Mouse (Mus musculus) heart, adult 2 months (tissue): ENCODE measurements around the gene Tcte2. TPM values are rescaled to one million over a fixed set of nuclear protein-coding genes. Genes with fewer than 3 reads are reported as not detected.

ENCODE experiments used
- DNase-seq, 2 experiments: peaks; one replicate each; pipeline ENCODE4 v3.0.0; 2021
- H3K27ac ChIP-seq: fragments of 200-600 bp; 2 replicates; pipeline ENCODE4 v1.8.1; 2022
- H3K27me3 ChIP-seq: fragments of 200-500 bp; 2 replicates; pipeline ENCODE4 v1.6.1; 2012; ENCODE audit warnings: mild to moderate bottlenecking, low read length, inconsistent platforms, mixed read lengths; ENCODE audit not compliant: control insufficient read depth, insufficient read depth
- H3K36me3 ChIP-seq: fragments of 200-500 bp; 2 replicates; pipeline ENCODE4 v1.6.1; 2012; ENCODE audit warnings: low read length, inconsistent platforms; ENCODE audit not compliant: control insufficient read depth, insufficient read depth
- H3K4me1 ChIP-seq: fragments of 200-500 bp; 2 replicates; pipeline ENCODE4 v1.6.1; 2011; ENCODE audit warnings: low read length; ENCODE audit not compliant: control insufficient read depth, insufficient read depth
- H3K4me3 ChIP-seq: fragments of 200-600 bp; 2 replicates; pipeline ENCODE4 v1.8.1; 2022
- H3K79me2 ChIP-seq: fragments of 200-500 bp; replicated peaks from 2 replicates; pipeline ENCODE4 v1.6.1; 2012; ENCODE audit warnings: mild to moderate bottlenecking, inconsistent platforms, low read length, moderate library complexity, mixed read lengths; ENCODE audit not compliant: control insufficient read depth, insufficient read depth
- H3K9ac ChIP-seq: fragments of 200-500 bp; 2 replicates; pipeline ENCODE4 v1.6.1; 2012; ENCODE audit warnings: low read depth, mild to moderate bottlenecking, control low read depth, inconsistent platforms, low read length, mixed read lengths
- CTCF ChIP-seq: fragments of 200-600 bp; IDR thresholded peaks from 2 replicates; pipeline ENCODE4 v1.8.1; 2022; ENCODE audit warnings: antibody characterized with exemption, mild to moderate bottlenecking, moderate library complexity
- EP300 ChIP-seq: fragments of 200-500 bp; IDR thresholded peaks from 2 replicates; pipeline ENCODE4 v1.6.1; 2011; ENCODE audit warnings: low read depth, low read length, control low read depth; ENCODE audit not compliant: insufficient read depth
- POLR2A ChIP-seq: fragments of 200-500 bp; IDR thresholded peaks from 2 replicates; pipeline ENCODE4 v1.6.1; 2011; ENCODE audit warnings: mild to moderate bottlenecking, low read depth, low read length, control low read depth; ENCODE audit not compliant: insufficient read depth
- WGBS: fragments of 180-500 bp; shearing (Covaris S2); methylation state at CpG from one replicate; pipeline ENCODE4 v1.1.7; 2018; 5-methylcytosine and 5-hydroxymethylcytosine counted together
- intact Hi-C: fragments of 180-260 bp; cut with DNase I; formaldehyde crosslinking; loops from one replicate; pipeline ENCODE4 v1.15.1; 2025
- polyA plus RNA-seq: library from polyadenylated mRNA; depleted of rRNA; stranded (reverse); fragments of >200 nt; gene quantifications from 2 replicates; pipeline ENCODE4 v1.2.3, GENCODE M21; 2012
- total RNA-seq, 2 experiments: library from RNA; stranded (reverse); gene quantifications; 2 replicates each; pipeline ENCODE4 v1.2.3; 2021

The Tcte2 gene
- total and polyA plus RNA-seq, 3 experiments, result 2.5 to 6.3 (median 3.8) TPM

DNA sequence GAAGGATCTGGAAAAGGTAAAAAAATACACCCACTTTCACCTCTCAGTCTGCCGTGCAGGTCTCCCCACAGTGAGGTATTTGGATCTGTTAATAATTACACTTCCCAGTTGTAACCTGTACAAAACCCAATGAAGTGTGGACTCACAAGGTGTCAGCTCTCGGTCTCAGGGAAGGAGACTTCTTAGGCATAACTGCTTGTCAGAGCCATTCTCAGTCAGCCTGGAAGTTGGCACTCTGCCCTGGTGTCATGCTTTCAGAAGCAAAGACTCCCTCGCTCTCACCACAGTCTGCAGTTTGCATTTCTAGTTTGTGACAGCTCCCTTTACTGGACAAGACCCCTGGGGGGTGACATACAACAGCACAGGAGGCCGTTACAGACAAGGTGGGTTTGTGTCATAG lies 16.8 kb downstream of the Tcte2 start:
- Histone ChIP-seq H3K27me3 (no peaks in the 10 kb centered on the region), H3K4me1 (peaks cover 9% of the 10 kb centered on the region), H3K36me3 (no peaks in the 10 kb centered on the region), H3K27ac (no peak overlapping the region; the same call in 1 of the 2 replicates), H3K79me2 (no peaks in the 10 kb centered on the region), H3K9ac (no peak overlapping the region), H3K4me3 (no peak overlapping the region)
- intact Hi-C loops, result loop anchor here (5.0 kb wide), 1 partner anchor 43 kb away; no protein-coding TSS in a partner anchor
- no peak for TF ChIP-seq EP300
- TF ChIP-seq POLR2A, result no peak
- TF ChIP-seq CTCF, result no peak
- peak; percentile 38 to 49 for DNase-seq
- 38% methylated on average over 4 of the region's 4 CpGs for WGBS

DNA sequence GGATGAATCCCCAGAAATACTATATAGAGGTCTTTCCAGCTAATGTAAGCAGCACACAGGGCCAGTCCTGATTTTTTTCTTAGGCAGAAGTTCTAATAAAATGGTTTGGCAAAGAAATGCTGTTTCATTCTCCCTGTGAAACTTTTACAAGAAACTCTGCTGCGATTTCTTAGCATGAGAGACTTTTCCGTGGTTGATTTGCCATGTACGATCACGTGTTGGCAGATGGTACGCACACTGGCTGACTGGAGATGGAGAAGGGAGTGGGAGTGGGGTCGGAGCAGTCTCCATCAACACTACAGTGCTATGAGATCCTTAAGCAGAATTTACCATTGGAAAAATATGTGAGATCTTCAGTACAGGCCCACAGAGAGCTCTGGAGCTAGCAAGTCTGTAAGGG lies 17.4 kb downstream of the Tcte2 start:
- TF ChIP-seq POLR2A (no peak), EP300 (no peak), CTCF (no peak)
- no peaks in the 10 kb centered on the region for H3K79me2 ChIP-seq
- no peaks in the 10 kb centered on the region for H3K27me3 ChIP-seq
- WGBS, result 85% methylated on average over 6 of the region's 6 CpGs
- no peak overlapping the region; the same call in 1 of the 2 replicates for H3K27ac ChIP-seq
- no peaks in the 10 kb centered on the region for H3K36me3 ChIP-seq
- peaks cover 9% of the 10 kb centered on the region for H3K4me1 ChIP-seq
- DNase-seq, result no peak
- intact Hi-C loops, result no loop called here
- H3K9ac ChIP-seq, result no peak overlapping the region
- no peak overlapping the region for H3K4me3 ChIP-seq

DNA sequence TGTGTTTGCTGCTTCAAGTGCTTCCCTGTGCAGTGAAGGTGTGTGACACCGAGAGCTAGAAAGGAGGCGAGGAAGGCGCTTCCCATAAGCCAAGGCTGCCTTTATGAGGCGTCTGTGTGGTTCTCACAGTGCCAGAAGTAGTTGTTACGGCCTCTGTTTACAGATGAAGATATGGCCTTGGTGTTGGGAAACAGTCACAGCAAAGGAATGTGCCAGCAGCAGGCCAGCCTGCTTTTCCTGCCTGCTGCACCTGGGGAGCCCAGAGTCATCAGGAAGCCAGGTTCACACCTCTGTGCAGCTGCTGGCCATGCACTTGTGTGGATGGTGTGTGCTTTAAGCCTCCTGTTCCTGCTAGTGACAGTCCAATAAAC lies 17.9 kb downstream of the Tcte2 start:
- no peak for TF ChIP-seq EP300
- no peak overlapping the region for H3K4me3 ChIP-seq
- H3K79me2 ChIP-seq, result no peaks in the 10 kb centered on the region
- no peaks in the 10 kb centered on the region for H3K36me3 ChIP-seq
- no peak overlapping the region for H3K27ac ChIP-seq
- 56% methylated on average over 5 of the region's 5 CpGs for WGBS
- H3K27me3 ChIP-seq, result no peaks in the 10 kb centered on the region
- DNase-seq, result no peak
- H3K9ac ChIP-seq, result 0 out of 2 replicates have a peak overlapping the region, but pooled peaks have one; percentile 5
- H3K4me1 ChIP-seq, result peaks cover 9% of the 10 kb centered on the region
- intact Hi-C loops, result no loop called here

DNA sequence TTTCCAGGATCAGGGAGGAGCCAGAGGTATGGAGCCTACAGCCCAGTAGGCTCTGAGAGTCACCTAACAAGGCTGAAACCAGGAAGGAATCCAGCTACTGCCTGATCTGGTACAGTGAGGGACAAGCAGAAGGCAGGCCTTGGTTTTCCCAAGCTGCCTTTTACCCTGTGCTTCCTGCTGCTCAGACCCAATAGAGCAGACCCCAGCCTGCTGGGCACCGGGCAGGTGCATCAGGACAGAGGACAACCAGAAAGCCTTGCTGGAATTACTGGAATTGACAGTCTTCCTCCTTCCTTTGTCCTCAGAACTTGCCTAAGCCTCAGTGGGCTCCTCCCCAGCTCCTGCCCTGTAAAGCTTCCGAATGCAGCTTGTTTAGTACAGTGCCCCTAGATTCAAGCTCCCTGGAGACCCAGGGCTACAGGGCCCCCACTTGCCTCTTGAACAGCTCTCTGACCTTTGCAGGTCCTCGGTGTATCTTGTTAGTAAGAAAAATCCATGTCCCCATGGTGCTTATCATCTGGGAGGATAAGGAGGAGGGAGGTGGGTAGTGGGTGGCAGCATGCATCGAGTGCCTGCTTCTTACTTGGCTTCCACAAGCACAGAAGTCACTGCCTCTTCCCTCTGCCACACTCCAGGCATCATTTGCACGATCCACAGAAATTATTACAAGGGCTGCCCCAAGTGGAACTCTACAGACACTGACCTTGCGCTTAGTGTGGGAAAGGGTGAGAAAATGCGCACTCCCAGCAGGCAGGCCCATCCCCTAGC lies 18.5 kb downstream of the Tcte2 start:
- Histone ChIP-seq H3K79me2 (no peaks in the 10 kb centered on the region), H3K36me3 (no peaks in the 10 kb centered on the region), H3K4me1 (peaks cover 11% of the 10 kb centered on the region), H3K27me3 (no peaks in the 10 kb centered on the region), H3K4me3 (no peak overlapping the region), H3K27ac (no peak overlapping the region), H3K9ac (0 out of 2 replicates have a peak overlapping the region, but pooled peaks have one; percentile 5)
- TF ChIP-seq CTCF (no peak), POLR2A (no peak), EP300 (no peak)
- intact Hi-C loops, result no loop called here
- no peak for DNase-seq
- WGBS, result 64% methylated on average over 7 of the region's 7 CpGs

DNA sequence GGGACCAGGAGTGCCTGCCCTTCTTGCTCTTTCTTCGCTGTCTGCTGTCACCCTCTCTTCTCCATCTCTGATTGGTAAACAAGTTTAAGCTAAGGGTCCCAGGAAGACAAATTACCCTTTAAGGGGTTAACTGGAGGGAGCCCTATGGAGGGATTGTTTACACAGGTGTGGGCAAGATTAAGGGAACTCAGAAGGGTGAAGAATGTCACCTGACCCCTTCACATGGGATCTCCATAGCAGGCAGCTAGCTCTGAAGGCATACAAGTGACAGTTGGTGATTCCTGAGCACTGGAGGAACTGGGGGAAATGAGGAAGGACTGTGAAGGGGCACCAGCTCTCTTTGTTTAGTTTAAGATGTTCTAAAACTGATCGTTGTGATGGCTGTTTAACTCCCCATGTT lies 19.3 kb downstream of the Tcte2 start:
- Histone ChIP-seq H3K27me3 (no peaks in the 10 kb centered on the region), H3K79me2 (no peaks in the 10 kb centered on the region), H3K4me3 (no peak overlapping the region), H3K9ac (no peak overlapping the region), H3K4me1 (peaks cover 15% of the 10 kb centered on the region), H3K36me3 (no peaks in the 10 kb centered on the region), H3K27ac (no peak overlapping the region)
- no peak for TF ChIP-seq EP300
- TF ChIP-seq POLR2A, result no peak
- TF ChIP-seq CTCF, result no peak
- DNase-seq, result no peak
- intact Hi-C loops, result no loop called here
- WGBS, result 64% methylated on average over 2 of the region's 2 CpGs

DNA sequence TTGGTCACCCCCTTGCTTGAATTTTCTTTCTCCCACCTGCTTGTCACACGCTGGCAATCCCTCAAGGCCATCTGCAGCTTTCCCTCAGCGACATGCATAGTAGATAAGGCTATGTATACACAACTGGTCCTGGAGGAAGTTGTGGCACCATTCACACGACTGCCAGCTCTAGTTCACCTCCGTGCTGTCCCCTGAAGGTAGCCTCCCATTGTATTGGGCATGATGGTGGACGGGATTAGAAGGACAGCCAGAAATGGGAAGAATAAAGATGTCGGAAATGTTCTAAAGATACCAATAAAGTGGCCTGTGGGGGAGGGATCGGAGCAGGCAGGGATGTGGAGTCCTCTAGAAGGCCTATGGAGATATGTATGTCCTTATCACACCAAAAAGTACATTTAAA lies 20.0 kb downstream of the Tcte2 start:
- no peak for TF ChIP-seq CTCF
- no peak for TF ChIP-seq POLR2A
- TF ChIP-seq EP300, result no peak
- no peak overlapping the region for H3K27ac ChIP-seq
- DNase-seq, result no peak
- H3K4me1 ChIP-seq, result peaks cover 17% of the 10 kb centered on the region
- intact Hi-C loops, result no loop called here
- H3K27me3 ChIP-seq, result no peaks in the 10 kb centered on the region
- no peaks in the 10 kb centered on the region for H3K36me3 ChIP-seq
- no peak overlapping the region for H3K9ac ChIP-seq
- H3K79me2 ChIP-seq, result no peaks in the 10 kb centered on the region
- WGBS, result 73% methylated on average over 7 of the region's 7 CpGs
- H3K4me3 ChIP-seq, result no peak overlapping the region
